Mouse (Mus musculus): Measurements from ENCODE around the gene Riok2.

GRCm38 (mm10) chr17:17414206-17414605, 40.1 kb downstream of the Riok2 start:
- TF ChIP-seq CTCF (conservative IDR thresholded peaks at IDR 0.05; ENCODE audit: low read length) (no peak), POU5F1 (IDR thresholded peaks at IDR 0.05; ENCODE audit: borderline replicate concordance, low read length) (no peak)
